Mouse (Mus musculus): ENCODE measurements at regions not wholly inside any gene's neighbourhood (a gene's known extent, or its start where the extent isn't known, plus 50 kb on each side); places are given as distances from the start of the nearest gene placed in this dataset.

- no peak for DNase-seq
These were observed 112.1 kb upstream of the Tmem132c start for GRCm38 (mm10) chr5:127129495-127129894.

- peak; percentile 12 for DNase-seq
These were observed 107.2 kb upstream of the Tmem132c start for GRCm38 (mm10) chr5:127134441-127134840.

GRCm38 (mm10) chr5:127140651-127141050 lies 101.0 kb upstream of the Tmem132c start:
- no peak for DNase-seq

- peak; percentile 33 for DNase-seq
These were observed 81.3 kb upstream of the Tmem132c start for GRCm38 (mm10) chr5:127160292-127160691.

GRCm38 (mm10) chr5:127163376-127163775 lies 78.2 kb upstream of the Tmem132c start:
- DNase-seq = no peak

- DNase-seq = no peak
These were observed 52.6 kb upstream of the Tmem132c start for GRCm38 (mm10) chr5:127189021-127189420.

Data from kidney, postnatal 10 days (tissue).